Mouse (Mus musculus) brain, adult 2 months (tissue): ENCODE measurements around the gene Ccl5.
"Not testable (repeated sequence)": the region's sequence is repeated elsewhere in the genome, so short reads cannot be mapped to it uniquely, and the experiment has no call there.

Experiments used
- DNase-seq: peaks from one replicate; pipeline ENCODE4 v3.0.0; 2011; ENCODE audit warnings: low read depth, low spot score

The Ccl5 gene

DNA sequence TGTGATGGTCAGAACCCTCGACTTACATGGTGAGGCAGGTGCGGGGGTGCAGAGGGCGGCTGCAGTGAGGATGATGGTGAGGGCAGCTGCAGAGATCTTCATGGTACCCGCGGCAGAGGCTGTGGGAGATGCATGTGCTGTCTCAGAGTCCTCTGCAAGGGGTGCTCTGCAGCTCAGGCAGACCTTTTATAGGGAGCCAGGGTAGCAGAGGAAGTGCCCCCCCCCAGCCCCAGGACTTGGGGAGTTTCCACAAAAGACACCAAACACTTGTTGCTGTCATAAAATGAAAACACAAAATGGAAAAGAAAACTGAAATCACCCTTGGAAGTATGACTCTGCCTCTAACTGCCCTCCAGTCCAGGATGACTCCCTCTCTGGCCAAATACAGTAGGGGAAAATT, at the start of gene Ccl5:
Gene Ccl5, minus strand, starts transcription at position 159 of the 400 bp plus-strand sequence.
- DNase-seq: no peak

DNA sequence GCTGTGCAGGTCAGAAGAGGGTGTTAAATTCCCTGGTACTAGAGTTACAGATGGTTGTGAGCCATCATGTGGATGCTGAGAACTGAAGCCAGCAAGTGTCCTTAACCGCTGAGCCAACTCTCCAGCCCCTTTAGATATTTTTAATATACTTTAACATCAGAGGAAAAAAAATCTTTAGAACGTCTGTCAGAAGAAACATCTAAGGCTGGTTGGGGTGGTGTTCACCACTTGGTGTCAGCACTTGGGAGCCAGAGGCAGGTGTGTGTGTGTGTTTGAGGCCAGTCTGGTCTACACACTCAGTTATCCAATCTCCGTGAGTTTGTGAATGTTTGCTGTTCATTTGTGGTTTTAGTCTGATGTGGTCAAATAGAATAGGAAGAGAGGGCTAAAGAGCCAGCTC, 48.7 kb upstream of the Ccl5 start:
- DNase-seq: no peak

DNA sequence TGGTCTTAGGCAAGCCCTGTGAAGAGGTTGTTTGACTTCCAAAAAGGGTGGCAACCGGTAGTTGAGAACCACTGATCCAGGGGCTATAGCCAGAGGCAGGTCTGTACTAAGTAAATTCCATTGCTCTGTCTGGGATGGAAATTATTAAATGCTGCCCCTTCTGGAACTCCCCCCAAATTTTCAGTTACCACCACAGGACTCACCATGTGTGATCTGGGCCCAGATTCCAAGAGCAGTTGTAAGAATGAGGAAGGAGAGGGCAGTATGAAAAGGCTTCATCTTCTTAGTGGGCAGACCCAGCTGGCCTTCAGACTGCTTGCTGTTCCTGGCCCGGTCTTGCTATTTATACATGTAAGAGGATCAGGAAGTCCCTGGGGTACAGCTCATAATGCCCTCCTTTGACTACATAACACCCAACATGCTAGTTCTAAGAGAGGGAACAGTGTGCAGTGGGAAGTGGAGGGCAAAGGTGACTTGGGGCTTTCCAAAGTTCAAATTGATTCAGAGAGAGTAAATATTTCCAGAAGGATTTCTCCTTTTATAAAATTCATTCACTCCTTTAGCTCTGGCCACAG, 48.0 kb upstream of the Ccl5 start, which contains the start of gene Ccl9:
Gene Ccl9, minus strand, starts transcription at position 451 of the 575 bp plus-strand sequence.
- DNase-seq: no peak

DNA sequence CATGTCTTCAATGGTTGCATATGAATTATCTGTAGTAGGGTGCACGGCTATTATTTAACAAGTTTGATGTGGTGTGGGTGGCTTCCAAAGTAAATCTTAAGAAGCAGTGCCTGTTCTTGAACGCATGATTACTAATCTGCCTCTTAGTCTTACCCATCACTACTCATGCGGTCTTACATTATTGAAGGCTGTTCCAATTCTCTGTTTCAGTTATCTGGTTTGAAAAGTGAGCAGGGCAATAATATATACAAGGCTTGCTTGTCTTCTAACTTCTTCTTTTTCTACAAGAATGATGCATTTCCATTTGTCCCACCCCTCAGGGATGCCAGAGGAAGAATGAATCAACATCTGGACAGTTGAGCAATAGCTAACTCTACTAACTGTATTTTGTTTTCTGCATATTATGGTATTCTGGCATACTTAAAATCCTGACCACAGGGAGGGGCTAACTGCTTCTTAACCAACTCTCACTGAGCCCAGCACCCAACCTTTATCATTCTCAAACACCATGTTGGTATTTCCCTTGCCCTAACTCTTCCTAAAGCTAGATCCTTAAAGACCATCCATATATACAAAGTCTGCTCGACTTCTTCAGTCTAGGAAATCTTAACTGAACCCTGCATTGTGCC, 46.7 kb upstream of the Ccl5 start:
- no peak for DNase-seq

DNA sequence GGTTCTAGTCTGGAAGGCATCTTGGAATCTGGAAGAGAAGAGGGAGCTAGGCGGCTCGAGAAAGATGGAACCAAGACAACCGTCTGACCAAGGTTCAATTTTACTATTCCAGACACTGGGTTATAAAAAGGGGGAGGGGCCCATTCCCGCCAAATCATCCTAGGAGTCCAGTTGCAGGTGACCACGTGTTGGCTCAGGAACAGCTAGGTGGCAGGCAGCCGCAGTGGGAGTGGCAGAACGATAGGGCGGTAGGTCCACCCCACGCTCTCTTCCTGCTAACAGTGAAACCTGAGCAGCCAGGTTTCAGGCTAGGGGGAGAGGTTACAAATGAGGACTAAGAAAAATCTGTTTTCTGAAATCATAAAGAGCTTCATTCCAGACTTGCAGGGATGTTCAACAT, 42.5 kb upstream of the Ccl5 start:
- DNase-seq: no peak

DNA sequence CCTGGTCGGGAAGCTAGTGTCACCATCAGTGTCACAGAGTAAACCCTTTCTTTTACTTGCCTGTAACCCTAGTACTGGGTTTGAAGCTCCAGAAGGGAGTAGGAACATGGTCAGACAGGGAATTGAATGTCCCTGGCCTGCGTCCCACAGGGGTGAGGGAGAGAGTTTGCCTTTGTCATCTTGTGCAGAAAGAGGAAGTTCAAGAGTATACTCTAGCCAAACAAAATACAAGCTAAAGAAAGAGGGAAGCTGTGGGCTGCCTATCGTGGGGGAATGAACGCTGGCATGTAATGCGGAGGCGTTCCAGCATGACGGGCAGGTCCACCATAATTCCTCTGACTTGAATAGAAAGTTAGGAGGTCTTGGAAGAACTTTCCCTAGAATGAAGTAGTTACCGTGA, 41.9 kb upstream of the Ccl5 start:
- peak; percentile 38 for DNase-seq

DNA sequence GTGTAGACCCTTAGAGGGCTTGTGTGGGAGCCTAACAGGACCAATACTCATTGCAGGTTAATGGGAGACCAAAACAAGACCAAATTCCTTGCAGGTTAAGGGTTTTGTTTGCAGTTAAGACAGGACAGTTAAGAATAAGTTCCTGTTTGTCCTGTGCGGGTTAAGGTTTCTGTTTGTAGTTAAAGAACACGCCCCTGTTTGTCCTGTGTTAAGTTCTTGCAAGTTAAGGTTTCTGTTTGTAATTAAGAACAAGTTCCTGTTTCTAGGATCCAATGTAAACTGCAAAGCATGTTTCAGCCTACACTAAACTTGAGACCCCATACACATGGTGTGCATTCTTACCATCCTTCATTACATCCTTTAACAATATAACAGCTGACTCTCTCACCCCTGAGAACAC, 39.9 kb upstream of the Ccl5 start:
- no peak for DNase-seq

DNA sequence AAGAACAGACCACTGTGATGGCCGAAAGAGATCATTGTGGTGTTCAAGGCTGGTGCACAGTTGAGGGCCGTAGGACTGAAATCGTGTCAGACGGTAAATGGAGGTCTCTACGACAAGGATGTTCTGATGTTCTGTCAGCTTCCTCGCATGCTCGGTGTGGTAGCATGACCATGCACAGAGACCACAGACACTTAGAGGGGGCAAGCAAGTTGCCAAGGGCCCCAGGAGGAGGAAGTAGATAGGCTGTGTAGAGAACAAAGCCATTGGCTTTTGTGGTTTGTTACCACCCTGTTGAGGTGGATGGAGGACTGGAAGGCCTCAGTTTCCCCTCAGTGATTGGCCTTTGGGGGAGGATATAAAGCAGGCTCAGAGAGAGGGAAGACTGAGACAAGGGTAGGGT, 38.9 kb upstream of the Ccl5 start:
- DNase-seq: no peak

DNA sequence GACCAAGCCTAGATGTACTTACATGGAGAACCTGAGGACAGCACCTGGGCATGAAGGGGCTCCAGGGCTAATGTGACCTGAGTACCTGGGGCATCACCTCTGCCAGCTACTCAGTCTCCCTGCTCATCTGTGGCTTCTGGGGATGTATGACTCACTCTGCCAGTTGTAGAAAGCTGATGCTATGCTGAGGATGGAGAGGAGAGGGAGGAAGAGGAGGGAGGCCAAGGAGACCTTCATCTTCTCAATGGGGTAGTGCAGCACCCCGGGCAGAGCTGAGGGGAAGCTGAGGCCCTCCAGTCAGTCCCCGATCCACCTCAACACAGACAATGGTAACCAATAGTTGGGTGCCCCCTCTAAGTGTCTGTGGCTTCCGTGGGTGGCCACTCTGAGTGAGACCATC, 38.5 kb upstream of the Ccl5 start:
- DNase-seq: no peak

DNA sequence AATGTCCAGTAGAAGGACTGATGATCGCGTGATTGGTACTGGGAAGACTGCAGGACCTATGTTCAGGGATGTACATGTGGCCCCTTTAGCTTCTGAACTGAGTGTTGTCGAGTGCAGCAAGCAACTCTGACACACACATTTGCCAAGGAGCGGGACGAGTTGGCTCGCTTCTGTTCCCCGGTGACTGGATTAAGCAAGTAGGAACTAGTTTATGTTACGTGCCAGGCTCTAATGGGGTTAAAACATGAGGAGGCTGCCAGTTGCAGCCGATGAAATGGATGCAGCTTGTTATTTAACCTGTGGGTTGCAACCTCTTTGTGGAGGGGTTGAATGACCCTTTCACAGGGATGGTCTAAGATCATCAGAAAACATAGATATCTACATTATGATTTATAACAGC, 37.7 kb upstream of the Ccl5 start:
- DNase-seq: no peak

DNA sequence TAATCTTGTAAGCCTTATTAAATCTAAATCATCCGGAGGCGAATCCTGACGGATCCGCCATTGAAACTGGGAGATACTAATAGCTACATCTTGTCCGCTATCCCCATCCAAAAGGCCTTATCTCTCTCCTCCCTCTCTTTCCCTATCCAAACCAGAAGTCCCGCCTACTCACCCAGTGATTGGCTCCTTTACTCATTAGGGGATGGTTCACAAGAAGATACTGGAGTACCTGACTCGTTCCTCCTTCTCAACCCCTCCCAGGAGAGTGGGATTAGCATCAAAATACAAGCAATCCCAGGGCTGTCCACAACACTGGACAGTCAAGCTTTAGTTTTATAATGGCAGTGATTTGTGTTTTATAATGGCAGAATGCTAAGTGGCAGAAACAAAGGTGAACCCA, 37.0 kb upstream of the Ccl5 start:
- no peak for DNase-seq

DNA sequence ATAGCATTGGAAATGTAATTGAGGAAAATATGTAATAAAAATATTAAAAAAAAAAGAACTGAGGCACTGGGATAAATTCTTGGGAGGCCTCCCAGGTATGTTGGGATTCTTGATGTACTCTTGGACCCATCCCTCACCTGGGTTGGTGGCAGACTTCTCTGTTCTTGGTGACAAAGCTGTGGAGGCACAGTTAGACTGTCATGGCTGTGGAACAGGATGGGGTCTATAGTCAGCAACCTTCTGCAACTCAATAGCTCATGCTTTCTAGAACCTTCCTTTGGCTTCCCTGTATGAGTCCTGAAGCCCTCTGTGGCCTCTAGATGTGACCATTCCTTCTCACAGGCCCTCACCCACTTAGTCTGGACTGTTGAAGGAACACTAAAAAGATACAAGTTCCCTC, 36.3 kb upstream of the Ccl5 start:
- no peak for DNase-seq

DNA sequence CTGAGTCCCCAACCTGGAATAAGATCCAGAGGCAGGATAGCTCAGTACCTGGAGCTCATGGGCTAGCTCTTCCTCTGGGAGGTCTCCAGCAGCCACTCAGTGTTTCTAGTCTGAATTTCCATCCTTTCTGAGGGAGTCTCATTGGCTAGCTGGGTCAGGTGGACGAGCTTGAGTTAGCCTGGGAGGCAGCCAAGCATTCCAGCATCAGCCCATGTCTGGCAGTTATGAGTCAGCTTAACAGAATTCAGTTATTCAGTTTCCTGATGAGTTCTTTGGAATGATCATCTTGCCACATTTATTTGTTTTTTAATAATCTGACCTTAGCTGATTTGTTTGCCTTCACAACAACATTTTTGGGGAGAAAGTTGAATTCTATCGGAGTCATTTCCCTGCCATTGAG, 33.4 kb upstream of the Ccl5 start:
- DNase-seq: peak; percentile 60

DNA sequence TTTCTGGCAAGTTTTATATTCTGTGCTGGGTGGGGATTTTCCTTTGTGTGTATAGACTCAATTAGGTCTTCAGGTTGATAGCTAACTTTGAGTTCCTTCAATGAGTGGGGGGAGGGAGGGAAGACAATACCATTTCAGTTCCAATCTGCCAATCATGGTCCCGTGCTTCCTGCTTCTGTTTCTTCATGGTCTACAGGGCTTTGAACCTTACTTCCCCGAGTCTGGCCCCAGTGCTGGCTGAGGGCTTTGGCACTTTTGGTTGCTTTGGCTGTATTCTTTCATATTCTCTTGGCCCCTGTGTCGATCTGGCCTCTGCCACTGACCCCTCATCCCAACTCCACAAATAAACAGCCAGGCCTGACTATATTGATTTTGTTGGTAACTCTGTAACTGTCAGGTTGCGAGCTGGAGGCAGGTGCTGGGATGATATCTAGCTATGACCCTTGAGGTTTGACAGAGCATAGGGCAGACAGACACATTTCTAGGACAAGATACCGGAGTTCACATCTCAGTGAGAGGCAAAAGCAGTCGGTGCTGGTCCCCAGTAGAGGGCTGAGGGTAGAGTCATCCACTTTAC, 32.1 kb upstream of the Ccl5 start:
- DNase-seq: no peak

DNA sequence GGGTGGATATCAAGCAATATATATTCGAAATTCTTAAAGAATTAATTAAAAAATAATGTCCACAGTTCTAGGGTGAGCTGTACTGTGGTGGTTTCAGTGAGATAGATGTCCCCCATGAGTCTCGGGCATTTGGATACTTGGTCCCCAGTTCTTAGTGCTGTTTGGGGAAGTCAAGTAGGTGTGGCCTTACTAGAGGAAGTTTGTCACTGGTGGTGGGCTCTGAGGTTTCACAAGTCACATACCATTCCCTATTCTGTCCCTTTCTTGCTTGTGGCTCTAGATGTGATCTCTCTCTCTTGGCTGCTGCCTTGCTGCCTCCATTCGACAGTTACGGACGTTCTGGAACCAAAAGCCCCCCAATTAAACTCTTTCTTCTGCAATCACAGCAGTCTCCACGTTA, 30.1 kb upstream of the Ccl5 start:
- DNase-seq: no peak

DNA sequence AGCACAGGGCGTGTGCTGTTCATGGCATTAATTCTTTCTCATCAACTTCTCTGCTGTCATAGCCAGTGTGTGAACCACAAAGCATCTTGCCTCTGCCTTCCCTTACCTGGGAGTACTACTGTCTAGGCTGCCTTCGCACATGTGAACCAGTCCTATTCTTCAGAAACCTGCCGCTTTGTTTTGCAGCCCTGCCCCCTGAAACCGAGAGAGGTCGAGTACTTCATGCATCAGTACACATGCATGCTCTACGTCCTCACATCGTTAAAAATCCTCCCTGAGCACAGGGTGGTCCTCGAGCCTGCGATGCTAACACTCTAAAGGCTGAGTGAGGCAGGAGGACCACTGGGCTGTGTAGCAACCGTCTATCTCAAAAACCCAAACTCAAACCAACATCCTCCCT, 26.8 kb upstream of the Ccl5 start:
- no peak for DNase-seq

DNA sequence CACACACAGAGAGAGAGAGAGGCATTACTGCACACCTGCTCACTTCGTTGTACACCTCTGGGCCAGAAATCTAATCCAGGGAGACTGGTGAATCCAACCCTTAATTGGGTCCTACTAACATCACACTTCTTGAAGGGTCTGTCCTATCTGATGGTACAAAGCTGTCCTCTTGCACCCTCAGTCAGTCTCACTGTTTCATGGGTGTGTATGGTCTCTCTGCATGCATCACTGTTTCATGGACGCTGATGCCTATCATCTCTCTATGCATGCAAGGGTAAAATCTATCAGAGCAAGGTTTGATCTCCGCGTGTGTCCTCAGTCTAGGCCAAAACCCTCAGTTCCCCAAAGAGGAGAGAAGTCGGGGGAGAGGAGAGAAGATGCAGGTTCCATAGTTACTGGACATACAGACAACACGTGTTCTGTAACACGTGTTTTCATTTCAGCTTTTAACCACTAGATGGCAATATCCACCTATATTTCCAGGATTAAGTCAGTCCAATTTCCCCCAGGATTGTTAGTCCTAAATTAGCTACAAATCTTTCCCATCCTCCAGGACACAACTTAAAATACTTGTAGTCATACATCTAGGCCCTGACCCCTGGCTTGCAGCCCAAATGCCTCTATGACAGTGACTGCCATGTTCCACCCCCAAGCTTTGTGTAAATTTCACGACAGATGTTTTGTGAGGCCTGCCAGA, 25.9 kb upstream of the Ccl5 start:
- DNase-seq: peak; percentile 81

DNA sequence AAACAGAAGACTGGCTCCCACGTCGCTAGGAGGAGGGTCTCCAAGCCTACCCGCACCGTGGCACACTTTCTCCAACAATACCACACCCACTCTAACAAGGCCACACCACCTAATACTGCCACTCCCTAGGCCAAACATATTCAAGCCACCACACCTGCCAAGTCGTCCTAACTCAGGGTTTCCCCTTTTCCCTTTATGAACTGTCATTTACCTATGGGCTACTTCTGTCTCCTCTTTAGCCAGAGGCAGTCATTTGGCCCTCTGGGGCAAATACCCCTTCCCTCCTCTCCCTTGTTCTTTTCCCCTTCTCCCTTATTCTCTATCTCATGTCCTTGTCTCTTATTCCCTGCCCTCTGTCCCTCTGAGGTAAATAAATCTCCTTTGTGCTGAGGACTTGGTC, 21.4 kb upstream of the Ccl5 start:
- DNase-seq: no peak

DNA sequence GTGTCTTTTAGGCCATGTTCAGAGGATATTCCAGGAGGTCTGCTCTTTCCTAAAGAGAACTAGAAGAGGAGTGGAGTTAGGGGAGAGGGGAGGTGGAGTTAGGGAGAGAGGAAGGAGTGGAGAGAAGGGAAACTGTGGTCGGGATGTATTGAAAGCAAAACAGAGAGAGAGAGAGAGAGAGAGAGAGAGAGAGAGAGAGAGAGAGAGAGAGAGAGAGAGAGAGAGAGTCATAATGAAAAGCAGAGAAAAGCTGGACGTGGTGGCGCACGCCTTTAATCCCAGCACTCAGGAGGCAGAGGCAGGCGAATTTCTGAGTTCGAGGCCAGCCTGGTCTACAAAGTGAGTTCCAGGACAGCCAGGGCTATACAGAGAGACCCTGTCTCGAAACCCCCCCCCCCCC, 20.7 kb upstream of the Ccl5 start:
- not testable (repeated sequence) for DNase-seq

DNA sequence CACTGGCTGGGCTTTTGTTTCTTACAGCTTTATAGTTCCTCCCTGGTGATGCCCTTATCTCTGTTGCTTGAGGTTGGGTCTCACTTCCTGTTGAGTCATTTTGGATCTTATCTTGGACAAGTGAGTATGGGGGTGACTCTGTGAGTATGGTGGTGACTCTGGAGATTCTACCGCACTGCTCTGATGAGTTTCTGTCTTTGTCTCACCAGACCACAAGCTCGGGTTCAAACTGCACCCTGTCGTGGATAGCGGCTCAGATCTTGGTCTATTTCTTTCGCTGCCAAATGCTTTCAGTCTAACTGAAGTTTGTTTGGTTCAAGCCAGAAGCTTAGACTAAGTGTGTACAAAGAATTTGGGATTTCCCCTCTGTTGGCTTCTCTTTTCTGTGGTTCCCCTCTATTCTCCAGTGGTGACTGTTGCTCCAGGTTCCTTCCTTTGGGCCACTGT, 19.9 kb upstream of the Ccl5 start:
- DNase-seq: no peak

DNA sequence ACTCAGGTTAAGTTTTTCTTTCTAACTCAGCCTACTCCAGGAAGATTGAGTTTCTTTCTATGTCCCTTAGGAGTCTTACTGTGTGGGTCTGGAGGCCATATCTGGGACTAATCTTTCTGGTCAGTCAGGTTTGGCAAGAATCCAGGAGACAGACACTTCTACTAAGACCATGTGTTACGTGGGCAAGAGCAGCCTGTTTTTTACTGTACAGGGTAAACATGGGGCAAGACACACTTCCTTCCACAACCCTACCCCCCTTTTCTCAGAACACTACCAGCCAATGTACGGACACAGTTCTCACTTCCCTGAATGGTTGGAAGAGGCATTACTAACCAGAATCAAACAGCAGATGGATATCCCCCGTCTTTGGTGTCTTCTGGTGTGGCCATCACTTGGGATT, 13.9 kb upstream of the Ccl5 start:
- DNase-seq: peak; percentile 13

DNA sequence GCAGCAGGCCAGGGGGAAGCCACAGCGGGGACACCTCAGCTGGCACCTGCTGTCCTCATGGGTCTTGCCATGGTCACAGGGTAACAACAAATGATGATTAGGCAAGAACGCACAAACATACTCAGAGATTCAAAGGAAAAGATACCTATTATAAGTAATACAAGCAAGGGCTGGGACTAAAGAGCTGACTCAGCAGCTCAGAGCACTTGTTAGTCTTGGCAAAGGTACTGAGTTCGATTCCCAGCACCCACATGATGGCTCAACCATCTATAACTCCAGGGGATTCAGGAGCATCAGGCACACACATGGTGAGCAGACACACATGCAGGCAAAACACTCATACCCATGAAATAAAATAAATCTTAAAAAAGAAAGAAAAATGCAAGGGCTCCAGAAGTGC, 11.1 kb upstream of the Ccl5 start:
- no peak for DNase-seq

DNA sequence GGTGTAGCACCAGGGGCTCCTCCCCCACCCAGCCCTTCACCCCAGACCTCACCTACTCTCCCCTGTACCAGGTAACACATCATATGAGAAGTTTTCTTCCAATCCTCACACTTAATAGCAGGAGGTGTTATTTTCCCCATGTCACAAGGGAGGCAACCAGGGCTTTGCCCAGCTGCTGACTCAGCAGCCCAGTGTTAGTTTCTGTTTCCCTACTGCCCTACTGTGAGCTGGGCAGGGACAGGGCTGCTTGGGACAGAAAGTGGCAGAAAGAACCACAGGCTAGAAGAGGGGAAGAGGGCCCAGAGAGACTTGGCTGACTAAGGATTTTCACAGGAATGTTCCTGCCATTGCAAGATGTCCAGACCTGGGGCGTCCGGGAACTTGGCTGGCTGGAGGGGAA, 10.6 kb upstream of the Ccl5 start:
- DNase-seq: no peak
